In the genomic region with DNA sequence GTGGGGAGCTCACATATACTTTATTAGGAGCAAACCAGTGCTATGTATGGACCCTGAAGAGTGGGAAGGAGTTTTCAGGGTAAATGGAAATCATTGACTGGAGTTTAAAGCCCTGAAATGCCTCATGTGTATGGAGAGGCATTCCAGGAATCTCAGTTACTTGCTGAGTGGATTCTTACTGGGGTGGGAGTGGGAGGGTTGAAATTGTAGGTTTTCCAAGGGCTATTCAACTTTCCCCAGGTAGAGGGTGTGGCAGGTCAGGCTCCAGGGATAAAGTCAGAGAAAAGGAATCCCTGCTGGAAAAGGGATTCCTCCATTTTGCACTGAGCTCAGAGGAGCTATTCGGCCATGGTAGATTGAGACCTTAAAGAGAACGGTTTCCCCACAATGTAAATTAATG, we compare ENCODE assay signal across 25 mouse cellular contexts. TPM values are rescaled to one million over a fixed set of nuclear protein-coding genes. Genes with fewer than 3 reads are reported as not detected.
"Had no signal": no experiment of that assay in that cellular context is flagged by ENCODE, and none has a peak within 500 bp of the region (broad histone marks: within the 10 kb centered on the region; RNA-seq: fewer than 3 reads in every experiment).

No protein-coding gene starts in this region.

- ATAC-seq: midbrain, embryonic 16.5 days had no signal

- H3K4me2 ChIP-seq: lung, embryonic 15.5 days; midbrain, embryonic 12.5 days; neural tube, embryonic 13.5 days; neural tube, embryonic 15.5 days; stomach, embryonic 15.5 days had no signal

- H3K9ac ChIP-seq: liver, embryonic 14.5 days; lung, embryonic 15.5 days; midbrain, embryonic 12.5 days; neural tube, embryonic 13.5 days; neural tube, embryonic 15.5 days; stomach, embryonic 15.5 days had no signal

- H3K4me3 ChIP-seq: lung, embryonic 15.5 days; midbrain, embryonic 10.5 days; midbrain, embryonic 12.5 days; myocyte; neural tube, embryonic 13.5 days; neural tube, embryonic 15.5 days; stomach, embryonic 15.5 days had no signal

- H3K27ac ChIP-seq: liver, embryonic 14.5 days; lung, embryonic 15.5 days; midbrain, embryonic 10.5 days; midbrain, embryonic 12.5 days; neural tube, embryonic 13.5 days; neural tube, embryonic 15.5 days; stomach, embryonic 15.5 days; stomach, postnatal 0 days had no signal

- H3K36me3 ChIP-seq: lung, embryonic 15.5 days; midbrain, embryonic 10.5 days; midbrain, embryonic 12.5 days; neural tube, embryonic 13.5 days; neural tube, embryonic 15.5 days; stomach, embryonic 15.5 days had no signal

- H3K9me3 ChIP-seq: lung, embryonic 15.5 days; midbrain, embryonic 10.5 days; midbrain, embryonic 12.5 days; neural tube, embryonic 13.5 days; neural tube, embryonic 15.5 days; stomach, embryonic 15.5 days had no signal

- H3K27me3 ChIP-seq: lung, embryonic 15.5 days; midbrain, embryonic 12.5 days; neural tube, embryonic 13.5 days; neural tube, embryonic 15.5 days; stomach, embryonic 15.5 days had no signal

- DNase-seq: lung, adult 18-20 months; lung, postnatal 36 days; midbrain, embryonic 14.5 days; retina, postnatal 1 day; right cerebral cortex, adult 18-20 months; right cerebral cortex, postnatal 25 days; right cerebral cortex, postnatal 4 days; spleen, adult 18-20 months; thymus, adult 2 months; thymus, postnatal 25 days; thymus, postnatal 4 days had no signal

- H3K4me1 ChIP-seq: lung, embryonic 15.5 days; midbrain, embryonic 10.5 days; midbrain, embryonic 12.5 days; neural tube, embryonic 13.5 days; neural tube, embryonic 15.5 days; stomach, embryonic 15.5 days had no signal

RNA-seq across cellular contexts. Expression of gene Marco, which starts 25.1 kb away (rescaled TPM):
- total RNA-seq: megakaryocyte, adult 5-6 weeks; megakaryocyte-erythroid progenitor cell, adult 5-6 weeks had no signal
- polyA plus RNA-seq: midbrain, embryonic 10.5 days; midbrain, embryonic 12.5 days; midbrain, embryonic 14.5 days; myocyte; neural tube, embryonic 15.5 days; small intestine, adult 2 months; testis, adult 2 months had no signal
